In genomic region chr10:128175996-128176755, GRCm38 (mm10) we compare ENCODE assay signal across 9 mouse cellular contexts. TPM values are rescaled to one million over a fixed set of nuclear protein-coding genes. Genes with fewer than 3 reads are reported as not detected.
DNase-seq lines count a peak whose midpoint lies in the region; ATAC-seq and TF ChIP-seq lines count a peak whose summit lies in the region.
"Had no signal": no experiment of that assay in that cellular context is flagged by ENCODE, and none has a peak within 500 bp of the region (broad histone marks: within the 10 kb centered on the region; RNA-seq: fewer than 3 reads in every experiment).

No protein-coding gene starts in this region.

- peak overlapping the region; percentile 79 for H3K4me2 ChIP-seq in limb, embryonic 12.5 days
- H3K4me2 ChIP-seq in midbrain, embryonic 12.5 days (replicated peaks), result peak overlapping the region; percentile 61

- TF ChIP-seq CTCF in heart, adult 2 months (IDR thresholded peaks at IDR 0.05), result no peak

- intact Hi-C loops in heart, adult 2 months (cut with DNase I), result loop anchor here (1.0 kb wide), 1 partner anchor 80 kb away; no protein-coding TSS in a partner anchor

- H3K27ac ChIP-seq in embryonic facial prominence, embryonic 10.5 days (replicated peaks), result peak overlapping the region; percentile 89
- H3K27ac ChIP-seq in heart, adult 2 months, result peak overlapping the region; percentile 93
- peak overlapping the region; percentile 94 for H3K27ac ChIP-seq in limb, embryonic 12.5 days
- peak overlapping the region; percentile 16 for H3K27ac ChIP-seq in midbrain, embryonic 12.5 days (replicated peaks)

- peak; percentile 94 for DNase-seq in 3T3-L1 (ENCODE audit: low read depth, low spot score)
- DNase-seq in adrenal gland, adult 2 months, result peak; percentile 78
- DNase-seq in embryonic facial prominence, embryonic 10.5 days (ENCODE audit: low spot score), result peak; percentile 91
- DNase-seq in heart, adult 2 months, result peak; percentile 72 to 78
- peak; percentile 62 for DNase-seq in kidney, adult 11 months
- peak; percentile 42 for DNase-seq in spleen, adult 12 weeks (ENCODE audit: low spot score)

- ATAC-seq in limb, embryonic 12.5 days (ENCODE audit: insufficient number of reproducible peaks, insufficient read depth, low FRiP score, low TSS enrichment, low read depth), result peak; percentile 80
- ATAC-seq in midbrain, embryonic 12.5 days (ENCODE audit: low FRiP score, low read depth), result peak; percentile 85; the same call in 1 of the 2 replicates

- H3K36me3 ChIP-seq in embryonic facial prominence, embryonic 10.5 days (replicated peaks), result no peaks in the 10 kb centered on the region
- H3K36me3 ChIP-seq in heart, adult 2 months (ENCODE audit: control insufficient read depth, insufficient read depth, low read length), result peaks cover 17% of the 10 kb centered on the region
- H3K36me3 ChIP-seq in limb, embryonic 12.5 days, result no peaks in the 10 kb centered on the region
- no peaks in the 10 kb centered on the region for H3K36me3 ChIP-seq in midbrain, embryonic 12.5 days

- peaks cover 3% of the 10 kb centered on the region; the same call in 1 of the 2 replicates for H3K79me2 ChIP-seq in heart, adult 2 months (replicated peaks; ENCODE audit: control insufficient read depth, insufficient read depth, low read length)

- under 1% methylated on average over 17 of the region's 17 CpGs for WGBS in embryonic facial prominence, embryonic 10.5 days
- 1% methylated on average over 17 of the region's 17 CpGs for WGBS in heart, adult 2 months
- WGBS in limb, embryonic 12.5 days, result under 1% methylated on average over 17 of the region's 17 CpGs
- WGBS in midbrain, embryonic 12.5 days, result under 1% methylated on average over 17 of the region's 17 CpGs

- TF ChIP-seq POLR2A in heart, adult 2 months (IDR thresholded peaks at IDR 0.05; ENCODE audit: insufficient read depth, low read depth, low read length), result 0 out of 2 replicates have a peak, but pooled peaks have one; percentile 22

- H3K9ac ChIP-seq in heart, adult 2 months (ENCODE audit: low read depth, low read length), result peak overlapping the region; percentile 74
- H3K9ac ChIP-seq in limb, embryonic 12.5 days (replicated peaks), result peak overlapping the region; percentile 55
- peak overlapping the region; percentile 65 for H3K9ac ChIP-seq in midbrain, embryonic 12.5 days (replicated peaks)

- H3K4me1 ChIP-seq in embryonic facial prominence, embryonic 10.5 days, result peaks cover 42% of the 10 kb centered on the region
- peaks cover 8% of the 10 kb centered on the region for H3K4me1 ChIP-seq in heart, adult 2 months (ENCODE audit: control insufficient read depth, insufficient read depth, low read length)
- peaks cover 30% of the 10 kb centered on the region for H3K4me1 ChIP-seq in limb, embryonic 12.5 days (replicated peaks)
- H3K4me1 ChIP-seq in midbrain, embryonic 12.5 days, result peaks cover 22% of the 10 kb centered on the region

- peak overlapping the region; percentile 74 for H3K4me3 ChIP-seq in embryonic facial prominence, embryonic 10.5 days
- H3K4me3 ChIP-seq in heart, adult 2 months, result peak overlapping the region; percentile 52
- peak overlapping the region; percentile 59 for H3K4me3 ChIP-seq in limb, embryonic 12.5 days (replicated peaks)
- H3K4me3 ChIP-seq in midbrain, embryonic 12.5 days, result peak overlapping the region; percentile 48

- no peaks in the 10 kb centered on the region for H3K27me3 ChIP-seq in embryonic facial prominence, embryonic 10.5 days (replicated peaks; ENCODE audit: low read depth, poor library complexity, severe bottlenecking)
- H3K27me3 ChIP-seq in heart, adult 2 months (ENCODE audit: control insufficient read depth, insufficient read depth, low read length), result no peaks in the 10 kb centered on the region
- H3K27me3 ChIP-seq in limb, embryonic 12.5 days, result no peaks in the 10 kb centered on the region
- H3K27me3 ChIP-seq in midbrain, embryonic 12.5 days, result no peaks in the 10 kb centered on the region

- no peaks in the 10 kb centered on the region for H3K9me3 ChIP-seq in embryonic facial prominence, embryonic 10.5 days
- H3K9me3 ChIP-seq in limb, embryonic 12.5 days, result no peaks in the 10 kb centered on the region
- H3K9me3 ChIP-seq in midbrain, embryonic 12.5 days, result no peaks in the 10 kb centered on the region

- peak; percentile 54; the same call in 1 of the 2 replicates for TF ChIP-seq EP300 in heart, adult 2 months (IDR thresholded peaks at IDR 0.05; ENCODE audit: insufficient read depth, low read depth, low read length)

RNA-seq across cellular contexts. Expression of gene Rbms2, which starts 3.9 kb away (rescaled TPM):
- 100 to 1,000 TPM in 1 of 2 experiments, 10 to 100 TPM in 1; 99.3 to 124 TPM for total RNA-seq in adrenal gland, adult 2 months (2021)
- 118 and 130 TPM in 2 replicates for polyA plus RNA-seq in adrenal gland, adult 2 months (2012; rRNA removed)
- polyA plus RNA-seq in embryonic facial prominence, embryonic 10.5 days (2016; fragmentation: Nextera tagmentation; extraction: Ambion mirVana), result 27.9 and 31.0 TPM in 2 replicates
- 10 to 100 TPM; 91.9 to 94.7 TPM for total RNA-seq in heart, adult 2 months (2021)
- polyA plus RNA-seq in heart, adult 2 months (2012; rRNA removed), result 98.4 and 108 TPM in 2 replicates
- polyA plus RNA-seq in limb, embryonic 12.5 days (2016; fragmentation: Nextera tagmentation; extraction: Ambion mirVana), result 33.0 and 33.5 TPM in 2 replicates
- polyA plus RNA-seq in midbrain, embryonic 12.5 days (2016; fragmentation: Nextera tagmentation; extraction: Ambion mirVana), result 19.6 and 21.6 TPM in 2 replicates

RNA-seq across cellular contexts. Expression of gene Gls2, which starts 18.1 kb away (rescaled TPM):
- total RNA-seq in adrenal gland, adult 2 months (2021), result 1 to 10 TPM; 2.5 to 3.7 TPM
- polyA plus RNA-seq in adrenal gland, adult 2 months (2012; rRNA removed), result 3.8 and 7.5 TPM in 2 replicates
- 1.4 and 1.5 TPM in 2 replicates for polyA plus RNA-seq in embryonic facial prominence, embryonic 10.5 days (2016; fragmentation: Nextera tagmentation; extraction: Ambion mirVana)
- under 1 TPM; 0.75 to 0.78 TPM for total RNA-seq in heart, adult 2 months (2021)
- 1.00 and 1.4 TPM in 2 replicates for polyA plus RNA-seq in heart, adult 2 months (2012; rRNA removed)
- polyA plus RNA-seq in limb, embryonic 12.5 days (2016; fragmentation: Nextera tagmentation; extraction: Ambion mirVana), result 1.5 and 2.3 TPM in 2 replicates
- polyA plus RNA-seq in midbrain, embryonic 12.5 days (2016; fragmentation: Nextera tagmentation; extraction: Ambion mirVana), result 0.71 and 0.91 TPM in 2 replicates

RNA-seq across cellular contexts. Expression of gene Spryd4, which starts 35.4 kb away (rescaled TPM):
- 10 to 100 TPM; 14.3 to 17.0 TPM for total RNA-seq in adrenal gland, adult 2 months (2021)
- polyA plus RNA-seq in adrenal gland, adult 2 months (2012; rRNA removed), result 5.8 and 7.4 TPM in 2 replicates
- polyA plus RNA-seq in embryonic facial prominence, embryonic 10.5 days (2016; fragmentation: Nextera tagmentation; extraction: Ambion mirVana), result 31.3 and 31.8 TPM in 2 replicates
- 10 to 100 TPM; 35.0 to 37.5 TPM for total RNA-seq in heart, adult 2 months (2021)
- 32.1 and 48.4 TPM in 2 replicates for polyA plus RNA-seq in heart, adult 2 months (2012; rRNA removed)
- polyA plus RNA-seq in limb, embryonic 12.5 days (2016; fragmentation: Nextera tagmentation; extraction: Ambion mirVana), result 31.0 and 32.4 TPM in 2 replicates
- 21.4 and 24.1 TPM in 2 replicates for polyA plus RNA-seq in midbrain, embryonic 12.5 days (2016; fragmentation: Nextera tagmentation; extraction: Ambion mirVana)

RNA-seq across cellular contexts. Expression of gene Mip, which starts 49.5 kb away (rescaled TPM):
- total RNA-seq in adrenal gland, adult 2 months (2021), result not detected
- polyA plus RNA-seq in adrenal gland, adult 2 months (2012; rRNA removed), result not detected in 2 replicates
- not detected in 2 replicates for polyA plus RNA-seq in embryonic facial prominence, embryonic 10.5 days (2016; fragmentation: Nextera tagmentation; extraction: Ambion mirVana)
- not detected for total RNA-seq in heart, adult 2 months (2021)
- polyA plus RNA-seq in heart, adult 2 months (2012; rRNA removed), result not detected in 2 replicates
- polyA plus RNA-seq in limb, embryonic 12.5 days (2016; fragmentation: Nextera tagmentation; extraction: Ambion mirVana), result 0.38 and 0.44 TPM in 2 replicates
- 0.13 TPM in 1 of 2 replicates, not detected in the other for polyA plus RNA-seq in midbrain, embryonic 12.5 days (2016; fragmentation: Nextera tagmentation; extraction: Ambion mirVana)
- total RNA-seq: adrenal gland, adult 18-20 months had no signal

RNA-seq across cellular contexts. Expression of gene Timeless, which starts 55.7 kb away (rescaled TPM):
- 1 to 10 TPM; 4.8 to 7.2 TPM for total RNA-seq in adrenal gland, adult 2 months (2021)
- 1.9 and 2.8 TPM in 2 replicates for polyA plus RNA-seq in adrenal gland, adult 2 months (2012; rRNA removed)
- polyA plus RNA-seq in embryonic facial prominence, embryonic 10.5 days (2016; fragmentation: Nextera tagmentation; extraction: Ambion mirVana), result 95.9 and 103 TPM in 2 replicates
- 1 to 10 TPM; 6.5 to 7.6 TPM for total RNA-seq in heart, adult 2 months (2021)
- 5.7 and 9.6 TPM in 2 replicates for polyA plus RNA-seq in heart, adult 2 months (2012; rRNA removed)
- polyA plus RNA-seq in limb, embryonic 12.5 days (2016; fragmentation: Nextera tagmentation; extraction: Ambion mirVana), result 103 and 108 TPM in 2 replicates
- 54.9 and 58.4 TPM in 2 replicates for polyA plus RNA-seq in midbrain, embryonic 12.5 days (2016; fragmentation: Nextera tagmentation; extraction: Ambion mirVana)

Comparison
In these comparisons a context has a peak if more than half of its experiments do, and no peak if none do; other contexts are left out.
1. Peak in every context shown above with its lines: DNase-seq, ATAC-seq, H3K4me3 ChIP-seq and H3K27ac ChIP-seq.
2. DNase-seq: peak in every context shown above with its lines; median percentile 94 in 3T3-L1; 91 in embryonic facial prominence, embryonic 10.5 days; 78 in adrenal gland, adult 2 months; 75 in heart, adult 2 months; 62 in kidney, adult 11 months; 42 in spleen, adult 12 weeks.
3. H3K27ac ChIP-seq: peak in every context shown above with its lines; median percentile 94 in limb, embryonic 12.5 days; 93 in heart, adult 2 months; 89 in embryonic facial prominence, embryonic 10.5 days; 16 in midbrain, embryonic 12.5 days.